Mouse (Mus musculus) mouse trophoblast stem cell (cell line): ENCODE measurements around the gene Npvf.

Experiments
- in situ Hi-C, 2 experiments: fragments of 300-500 bp; cut with MseI, MboI; formaldehyde crosslinking; loops; 2 replicates in 1 of 2; 3 replicates in 1 of 2; pipeline ENCODE4 v1.15.1; 2025

Npvf gene

GRCm38 (mm10) chr6:50654356-50654755 is at the start of gene Npvf:
Gene Npvf (minus strand): TSS chr6:50654439.
- in situ Hi-C loops, result no loop called here

- in situ Hi-C loops, result loop anchor here (10.0 to 25.0 kb wide), 2 partner anchors 246 to 473 kb away; no protein-coding TSS in a partner anchor
Observed at GRCm38 (mm10) chr6:50689121-50689815, 35.0 kb upstream of the Npvf start.

- in situ Hi-C loops, result loop anchor here (5.0 to 25.0 kb wide), 3 partner anchors 117 to 477 kb away; no protein-coding TSS in a partner anchor
Observed at GRCm38 (mm10) chr6:50684646-50685415, 30.6 kb upstream of the Npvf start.

- in situ Hi-C loops, result loop anchor here (5.0 to 25.0 kb wide), 3 partner anchors 121 to 481 kb away; no protein-coding TSS in a partner anchor
Observed at GRCm38 (mm10) chr6:50681491-50681890, 27.3 kb upstream of the Npvf start.

GRCm38 (mm10) chr6:50680224-50681215 is 26.3 kb upstream of the Npvf start:
- in situ Hi-C loops, result loop anchor here (5.0 to 25.0 kb wide), 3 partner anchors 122 to 482 kb away; no protein-coding TSS in a partner anchor

- in situ Hi-C loops, result loop anchor here (5.0 to 25.0 kb wide), 3 partner anchors 128 to 483 kb away; no protein-coding TSS in a partner anchor
Observed at GRCm38 (mm10) chr6:50679486-50679828, 25.2 kb upstream of the Npvf start.

- in situ Hi-C loops, result loop anchor here (5.0 to 25.0 kb wide), 3 partner anchors 128 to 483 kb away; no protein-coding TSS in a partner anchor
Observed at GRCm38 (mm10) chr6:50678826-50679485, 24.7 kb upstream of the Npvf start.

GRCm38 (mm10) chr6:50671191-50671590 is 17.0 kb upstream of the Npvf start:
- in situ Hi-C loops, result loop anchor here in 1 of 2 experiments (10.0 kb wide), 1 partner anchor 264 kb away; no protein-coding TSS in a partner anchor

GRCm38 (mm10) chr6:50666937-50667336 is 12.7 kb upstream of the Npvf start:
- in situ Hi-C loops, result no loop called here

GRCm38 (mm10) chr6:50665020-50665419 is 10.8 kb upstream of the Npvf start:
- in situ Hi-C loops, result no loop called here

GRCm38 (mm10) chr6:50664193-50664592 is 10.0 kb upstream of the Npvf start:
- in situ Hi-C loops, result no loop called here

- in situ Hi-C loops, result no loop called here
Observed at GRCm38 (mm10) chr6:50662925-50663583, 8.8 kb upstream of the Npvf start.

- in situ Hi-C loops, result no loop called here
Observed at GRCm38 (mm10) chr6:50661729-50662128, 7.5 kb upstream of the Npvf start.

GRCm38 (mm10) chr6:50658466-50658865 is 4.2 kb upstream of the Npvf start:
- in situ Hi-C loops, result no loop called here

- in situ Hi-C loops, result no loop called here
Observed at GRCm38 (mm10) chr6:50658018-50658417, 3.8 kb upstream of the Npvf start.

GRCm38 (mm10) chr6:50656426-50656825 is 2.2 kb upstream of the Npvf start:
- in situ Hi-C loops, result no loop called here

- in situ Hi-C loops, result no loop called here
Observed at GRCm38 (mm10) chr6:50655925-50656324, 1.7 kb upstream of the Npvf start.

GRCm38 (mm10) chr6:50647656-50648055 is 6.6 kb downstream of the Npvf start:
- in situ Hi-C loops, result no loop called here

GRCm38 (mm10) chr6:50646659-50647058 is 7.6 kb downstream of the Npvf start:
- in situ Hi-C loops, result no loop called here

GRCm38 (mm10) chr6:50644701-50645100 is 9.5 kb downstream of the Npvf start:
- in situ Hi-C loops, result no loop called here
